Mouse (Mus musculus): ENCODE measurements around the gene Slc6a1. TPM values are rescaled to one million over a fixed set of nuclear protein-coding genes. Genes with fewer than 3 reads are reported as not detected.

Slc6a1 gene
- total RNA-seq, 2 experiments from 2014 or later: 343 to 359 TPM

DNA sequence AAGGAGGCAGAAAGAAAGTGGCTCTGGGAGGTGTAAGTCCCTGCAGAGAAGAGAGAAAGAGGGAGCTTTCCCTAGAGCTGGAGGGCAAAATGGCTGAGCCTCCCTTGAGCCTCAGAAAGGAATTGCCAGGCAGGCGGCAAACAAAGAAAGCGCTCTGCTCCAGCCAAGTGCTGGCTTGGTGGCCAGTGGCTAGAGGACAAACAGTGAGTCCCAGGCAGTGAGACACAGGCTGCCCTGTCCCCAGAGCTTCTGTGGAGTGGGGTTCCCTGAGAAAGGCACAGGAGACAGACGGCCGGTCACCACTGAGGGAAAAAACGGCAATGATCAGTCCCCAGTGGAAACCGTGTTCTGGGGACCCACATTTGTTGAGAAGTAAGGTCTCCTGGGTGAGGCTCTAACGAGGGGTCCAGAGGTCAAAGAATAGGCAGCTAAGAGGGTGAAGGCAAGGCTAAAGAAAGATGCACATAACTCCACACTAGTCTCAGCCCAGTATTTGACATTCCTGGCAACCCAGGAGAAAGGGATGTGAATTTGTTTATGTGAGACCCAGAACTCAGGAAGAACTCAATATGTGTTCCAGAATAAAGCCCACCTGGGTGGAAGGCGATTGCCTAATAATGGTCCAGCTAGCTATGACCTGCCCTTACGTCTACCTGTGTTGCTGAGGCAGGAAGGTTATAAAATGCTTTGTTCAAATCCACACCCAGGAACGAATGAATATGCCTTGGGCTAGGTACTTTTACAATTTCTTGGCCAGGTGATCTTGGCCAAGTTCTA is 1.7 kb downstream of the Slc6a1 start:
- intact Hi-C loops (cut with DNase I): no loop called here
- peak; percentile 61 to 75 for DNase-seq (ENCODE audit: low spot score in 2 of 2)

DNA sequence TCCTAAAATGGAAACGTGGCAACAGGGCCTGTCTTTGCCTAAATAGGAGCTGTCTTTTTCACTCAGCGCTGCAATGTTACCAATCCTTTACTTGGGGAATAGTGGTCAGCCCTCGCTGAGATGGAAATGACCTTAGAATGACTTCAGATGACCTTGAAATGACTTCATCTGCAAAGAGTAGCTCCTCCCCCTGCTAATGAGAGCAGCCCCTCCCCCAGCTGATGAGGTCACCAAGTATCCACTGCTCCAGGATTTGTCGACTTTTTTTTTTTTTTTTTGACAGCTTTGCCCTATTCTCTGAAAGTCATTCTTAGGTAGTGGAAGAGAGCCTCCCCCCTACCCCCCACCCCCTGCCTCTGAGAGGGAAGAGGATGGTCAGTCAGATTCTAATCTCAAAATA is 3.0 kb downstream of the Slc6a1 start:
- intact Hi-C loops (cut with DNase I): no loop called here
- no peak for DNase-seq (ENCODE audit: low spot score in 2 of 2)

DNA sequence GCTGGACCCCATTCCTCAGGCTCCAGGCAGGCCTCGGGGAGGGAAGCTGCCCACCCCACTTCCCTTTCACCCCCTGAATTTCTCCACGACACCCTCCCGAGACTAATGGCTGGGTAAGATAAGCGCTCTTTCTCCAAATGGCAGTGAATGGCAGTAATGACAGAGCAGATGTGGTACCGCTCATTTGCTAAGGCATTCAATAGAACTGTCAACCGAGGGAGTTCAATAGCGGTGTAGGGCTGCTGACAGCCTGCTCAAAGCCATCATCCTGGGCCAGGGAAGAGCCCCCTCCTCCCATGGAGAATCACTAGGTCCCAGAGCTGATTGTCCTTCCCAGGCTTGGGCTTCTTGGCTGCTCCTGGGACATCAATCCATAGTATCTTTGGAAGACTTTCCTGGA is 6.7 kb downstream of the Slc6a1 start:
- intact Hi-C loops (cut with DNase I): no loop called here
- no peak for DNase-seq (ENCODE audit: low spot score in 2 of 2)

DNA sequence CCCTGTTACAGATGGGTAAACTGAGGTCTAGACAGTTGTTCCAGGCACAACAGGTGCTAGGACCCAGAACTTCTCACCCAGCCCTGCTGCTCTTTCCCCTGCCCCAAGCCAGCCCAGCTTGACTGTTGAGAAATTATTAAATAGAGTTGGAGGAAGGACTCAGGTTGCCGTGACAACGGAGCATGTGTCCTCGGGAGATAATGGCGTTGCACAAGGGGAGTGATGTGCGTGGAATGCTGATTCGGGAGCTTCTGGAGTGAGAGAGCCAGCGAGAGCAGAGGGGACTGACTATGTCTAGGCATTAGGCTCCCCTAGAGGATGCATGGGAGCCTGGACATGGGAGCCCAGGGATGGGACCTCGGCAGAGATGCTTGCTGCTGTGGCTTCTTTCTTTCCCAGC is 7.7 kb downstream of the Slc6a1 start:
- DNase-seq (ENCODE audit: low spot score in 2 of 2): peak; percentile 80 to 90
- intact Hi-C loops (cut with DNase I): no loop called here

DNA sequence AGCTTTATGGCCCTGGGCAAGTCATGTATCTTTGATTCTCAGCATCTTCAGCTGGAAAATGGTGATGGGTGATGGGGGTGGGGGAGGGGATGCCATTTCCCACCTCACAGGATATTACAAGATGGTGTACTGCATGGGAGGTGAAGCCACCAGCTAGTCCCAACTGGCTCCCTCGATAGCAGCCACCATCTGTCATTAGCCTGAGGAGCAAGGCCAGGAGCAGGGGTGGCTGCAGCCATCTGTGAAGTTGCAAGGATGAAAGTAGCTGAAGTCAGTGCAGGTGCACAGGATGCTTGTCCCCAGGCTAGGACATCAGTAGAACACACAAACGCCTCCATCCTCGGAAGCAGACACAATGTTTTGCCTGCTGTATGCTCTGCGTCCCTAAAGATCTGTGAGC is 8.5 kb downstream of the Slc6a1 start:
- DNase-seq (ENCODE audit: low spot score in 2 of 2): no peak
- intact Hi-C loops (cut with DNase I): no loop called here

DNA sequence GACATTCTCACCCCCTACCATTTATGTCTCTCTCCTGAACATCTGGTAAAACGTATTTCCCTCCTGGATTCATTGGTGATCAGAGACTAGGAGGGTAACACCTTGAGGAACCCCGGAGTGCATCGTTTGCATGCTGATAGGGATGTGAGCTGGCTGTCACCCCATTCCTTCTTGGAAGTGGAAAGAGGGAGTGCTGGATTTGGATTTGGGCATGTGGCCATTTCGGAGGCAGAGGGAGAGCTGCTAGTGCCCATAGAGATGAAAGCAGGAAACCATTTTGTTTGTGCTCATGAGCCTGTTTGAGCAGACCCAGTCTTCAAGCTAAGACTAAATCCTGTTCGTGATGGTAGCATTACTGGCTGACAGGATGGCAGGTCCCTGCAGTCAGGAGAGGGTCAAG is 9.0 kb downstream of the Slc6a1 start:
- intact Hi-C loops (cut with DNase I): no loop called here
- no peak for DNase-seq (ENCODE audit: low spot score in 2 of 2)

- DNase-seq (ENCODE audit: low spot score in 2 of 2): peak in 1 of 2 experiments; percentile 54
- intact Hi-C loops (cut with DNase I): no loop called here
Observed at GRCm38 (mm10) chr6:114293511-114293910, 11.1 kb downstream of the Slc6a1 start.

DNA sequence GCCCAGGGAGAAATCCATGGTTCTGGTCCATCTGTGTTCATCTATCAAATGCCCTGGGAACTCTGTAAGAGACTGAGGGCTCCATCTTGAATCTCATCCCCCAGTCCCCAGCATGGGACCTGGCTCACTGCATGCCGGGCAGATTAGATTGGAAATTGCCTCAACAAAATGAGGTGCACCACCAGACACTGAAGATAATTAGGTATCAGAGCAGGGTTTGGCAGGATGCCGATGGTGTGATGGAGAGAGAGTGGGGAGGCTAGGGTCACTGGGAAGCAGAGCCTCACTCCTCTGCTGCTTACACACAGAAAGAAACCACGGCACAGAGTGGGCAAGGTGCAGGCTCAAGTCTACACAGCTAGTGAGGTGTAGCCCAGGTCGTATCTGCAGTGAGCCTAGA is 12.7 kb downstream of the Slc6a1 start:
- no peak for DNase-seq (ENCODE audit: low spot score in 2 of 2)
- intact Hi-C loops (cut with DNase I): no loop called here

DNA sequence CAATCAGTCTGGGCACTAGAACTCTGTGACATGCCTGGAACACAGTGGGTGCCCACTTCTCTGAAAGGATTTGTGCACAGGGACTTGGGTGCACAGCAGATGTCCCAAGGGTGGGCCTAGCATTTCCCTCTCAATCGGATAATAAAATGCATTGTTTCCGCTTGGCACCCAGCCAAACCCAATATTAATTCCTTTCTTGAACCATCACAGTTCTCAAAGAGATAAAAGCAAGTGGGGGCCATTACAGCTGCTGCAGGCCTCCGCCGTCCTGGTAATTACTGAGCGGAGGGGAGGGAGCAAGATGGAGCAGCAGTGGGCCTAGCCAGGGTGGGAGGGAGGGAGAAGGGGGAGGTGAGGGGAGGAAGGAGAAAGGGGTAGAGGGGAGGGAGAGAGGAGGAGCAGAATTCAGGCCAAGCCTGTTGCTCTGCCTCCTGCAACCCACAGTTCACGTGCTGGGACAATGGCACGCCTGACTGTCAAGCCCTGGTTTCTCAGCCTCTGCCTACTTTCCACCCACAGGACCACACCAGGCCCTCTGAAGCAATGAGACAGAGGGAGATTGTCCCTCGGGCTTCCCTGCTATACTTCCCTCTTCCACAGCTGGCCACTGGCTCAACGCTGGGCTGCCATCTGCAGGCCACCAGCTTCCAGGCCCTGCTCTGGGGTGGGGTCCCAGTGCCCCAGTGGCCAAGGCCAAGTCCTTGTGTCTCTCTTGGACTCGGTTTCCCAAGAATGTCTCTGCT is 15.0 kb downstream of the Slc6a1 start:
- intact Hi-C loops (cut with DNase I): no loop called here
- peak; percentile 54 to 65 for DNase-seq (ENCODE audit: low spot score in 2 of 2)

GRCm38 (mm10) chr6:114299699-114300098 is 17.3 kb downstream of the Slc6a1 start:
- DNase-seq (ENCODE audit: low spot score in 2 of 2): no peak
- intact Hi-C loops (cut with DNase I): no loop called here

GRCm38 (mm10) chr6:114300737-114301136 is 18.3 kb downstream of the Slc6a1 start:
- intact Hi-C loops (cut with DNase I): no loop called here
- no peak for DNase-seq (ENCODE audit: low spot score in 2 of 2)

DNA sequence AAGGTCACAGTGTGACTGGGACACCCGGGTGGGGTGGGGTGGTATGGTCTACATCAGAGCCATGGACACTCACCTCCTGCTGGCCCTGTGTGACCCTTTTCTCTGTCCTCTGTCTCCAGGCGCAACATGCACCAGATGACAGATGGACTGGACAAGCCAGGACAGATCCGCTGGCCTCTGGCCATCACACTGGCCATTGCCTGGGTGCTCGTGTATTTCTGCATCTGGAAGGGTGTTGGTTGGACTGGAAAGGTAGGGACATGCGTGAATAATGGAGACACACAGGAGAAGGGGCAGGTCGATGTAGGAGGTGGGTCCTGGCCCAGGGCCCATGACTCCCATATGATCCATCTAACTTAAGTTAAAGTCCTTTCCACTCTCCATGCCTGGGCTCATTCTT is 22.2 kb downstream of the Slc6a1 start:
- DNase-seq (ENCODE audit: low spot score in 2 of 2): no peak
- intact Hi-C loops (cut with DNase I): no loop called here

GRCm38 (mm10) chr6:114320511-114320910 is 38.1 kb downstream of the Slc6a1 start:
- DNase-seq (ENCODE audit: low spot score in 2 of 2): no peak
- intact Hi-C loops (cut with DNase I): no loop called here

DNA sequence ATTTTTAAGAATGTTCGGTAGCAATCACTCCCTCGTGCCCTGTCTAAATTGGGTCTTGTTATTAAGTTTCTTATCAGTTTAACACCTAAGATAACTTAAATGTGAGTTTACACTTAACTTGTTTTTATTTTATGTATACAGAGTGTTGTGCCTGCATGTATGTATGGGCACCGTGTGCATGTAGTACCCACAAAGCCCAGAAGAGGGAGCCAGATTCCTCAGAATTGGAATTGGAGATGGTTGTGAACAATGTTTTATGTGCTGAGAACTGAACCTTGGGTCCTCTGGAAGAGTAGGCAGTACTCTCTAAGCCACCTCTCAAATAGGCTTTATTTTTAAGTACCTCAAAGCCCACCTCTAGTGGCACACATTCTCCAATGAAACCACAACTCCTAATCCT is 38.7 kb downstream of the Slc6a1 start:
- intact Hi-C loops (cut with DNase I): no loop called here
- no peak for DNase-seq (ENCODE audit: low spot score in 2 of 2)

- no peak for DNase-seq (ENCODE audit: low spot score in 2 of 2)
- intact Hi-C loops (cut with DNase I): no loop called here
Observed at GRCm38 (mm10) chr6:114322914-114323313, 40.5 kb downstream of the Slc6a1 start.

- DNase-seq (ENCODE audit: low spot score in 2 of 2): peak; percentile 31 to 61
- intact Hi-C loops (cut with DNase I): no loop called here
Observed at GRCm38 (mm10) chr6:114324808-114325207, 42.4 kb downstream of the Slc6a1 start.

DNA sequence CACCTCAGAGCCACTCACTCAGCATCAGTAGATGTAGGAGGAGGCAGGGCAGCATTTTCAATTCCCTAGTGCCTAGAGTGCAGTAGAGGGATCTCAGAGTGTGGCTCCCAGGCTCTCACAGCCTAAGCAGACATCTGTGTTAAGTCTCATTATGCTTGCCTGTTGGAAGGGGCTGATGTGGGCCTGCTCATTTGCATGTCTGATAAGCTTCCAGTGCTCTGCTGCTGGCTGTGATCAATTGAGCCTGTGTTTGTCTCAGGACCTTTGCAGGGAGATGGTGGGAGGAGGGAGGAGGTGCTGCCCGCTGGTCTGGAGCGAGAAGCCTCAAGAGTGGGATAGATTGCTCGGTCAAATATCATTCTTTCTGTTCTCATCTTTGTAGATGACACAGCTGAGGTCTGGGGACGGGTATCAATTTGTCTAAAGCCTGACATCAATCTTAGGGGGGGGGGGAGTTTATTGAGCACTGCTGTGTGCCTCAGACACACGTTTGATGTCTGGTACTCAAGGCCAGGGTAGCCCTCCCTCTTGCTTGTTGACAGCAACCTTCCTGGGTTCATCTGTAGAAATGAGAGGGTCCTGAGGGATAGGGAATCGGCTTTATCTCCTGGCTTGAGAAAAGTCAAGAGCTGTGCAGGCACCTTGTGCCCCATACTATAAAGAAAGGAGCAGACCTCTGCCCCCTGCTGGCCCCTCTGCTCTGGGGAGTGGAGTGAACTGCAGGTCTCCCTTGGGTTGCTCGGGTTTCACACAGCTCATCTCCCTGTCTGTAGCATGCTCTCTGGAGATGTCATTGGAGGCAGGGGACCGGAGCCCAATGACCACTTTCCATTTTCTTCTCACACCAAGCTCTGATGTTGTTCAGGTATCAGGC is 47.4 kb downstream of the Slc6a1 start:
- intact Hi-C loops (cut with DNase I): no loop called here
- DNase-seq (ENCODE audit: low spot score in 2 of 2): peak in 1 of 2 experiments; percentile 20

DNA sequence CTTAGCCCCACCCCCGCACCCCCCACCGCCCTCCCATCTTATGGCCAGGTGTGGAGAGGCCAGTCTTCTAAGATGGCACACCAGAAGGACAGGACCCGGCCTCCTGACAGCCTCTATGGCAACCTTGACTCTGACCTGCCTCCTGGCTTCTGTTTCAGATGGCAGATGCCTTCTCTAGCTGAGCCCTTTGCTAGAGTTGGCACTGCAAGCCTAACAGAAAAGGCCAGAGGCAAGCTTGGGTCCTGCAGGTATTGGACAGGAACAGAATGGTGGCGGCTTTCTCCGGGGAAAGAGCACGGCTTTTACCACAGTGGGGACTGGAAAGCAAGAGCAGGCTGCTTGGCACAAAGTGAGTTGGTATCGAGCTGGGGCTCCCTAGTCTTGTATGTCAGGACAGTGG is 49.5 kb downstream of the Slc6a1 start:
- intact Hi-C loops (cut with DNase I): no loop called here
- no peak for DNase-seq (ENCODE audit: low spot score in 2 of 2)

- no peak for DNase-seq (ENCODE audit: low spot score in 2 of 2)
- intact Hi-C loops (cut with DNase I): no loop called here
Observed at GRCm38 (mm10) chr6:114336128-114336943, 53.9 kb downstream of the Slc6a1 start.

DNA sequence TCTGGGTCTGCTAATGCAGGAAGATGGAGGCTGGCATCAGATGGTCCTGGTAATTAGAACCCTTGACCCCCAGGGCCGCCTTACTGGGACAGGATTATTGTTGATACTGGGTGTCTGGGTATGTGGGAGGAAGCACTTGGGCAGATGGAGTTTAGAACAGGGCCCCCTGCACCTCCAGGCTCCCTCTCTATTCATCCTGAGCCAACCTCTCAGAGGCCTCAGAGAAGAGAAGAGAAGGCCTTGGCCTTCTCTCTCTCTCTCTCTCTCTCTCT is 54.4 kb downstream of the Slc6a1 start:
- no peak for DNase-seq (ENCODE audit: low spot score in 2 of 2)
- intact Hi-C loops (cut with DNase I): no loop called here
